Mouse (Mus musculus) heart, embryonic 13.5 days (tissue): ENCODE measurements at regions not wholly inside any gene's neighbourhood (a gene's known extent, or its start where the extent isn't known, plus 50 kb on each side); places are given as distances from the start of the nearest gene placed in this dataset.
A peak's percentile ranks its signal among the peaks of the same experiment; 100 is the strongest.
"Not testable (repeated sequence)": the region's sequence is repeated elsewhere in the genome, so short reads cannot be mapped to it uniquely, and the experiment has no call there.

ENCODE experiments used
- ATAC-seq: fragments of 200-750 bp; cut with Nextera tagmentation; 2 replicates; pipeline ENCODE4 v1.8.0; 2017; ENCODE audit warnings: moderate TSS enrichment; ENCODE audit not compliant: insufficient number of reproducible peaks, low FRiP score, low TSS enrichment; ENCODE audit errors: extremely low read depth
- H3K27ac ChIP-seq: fragments of 300-500 bp; sonication (generic); replicated peaks from 2 replicates; pipeline ENCODE4 v1.5.1; 2015; ENCODE audit warnings: moderate library complexity, mild to moderate bottlenecking, inconsistent platforms
- H3K27me3 ChIP-seq: fragments of 300-500 bp; sonication (generic); replicated peaks from 2 replicates; pipeline ENCODE4 v1.6.1; 2015; ENCODE audit warnings: mild to moderate bottlenecking, inconsistent platforms
- H3K36me3 ChIP-seq: fragments of 300-500 bp; sonication (generic); 2 replicates; pipeline ENCODE4 v1.6.1; 2015; ENCODE audit warnings: mild to moderate bottlenecking, inconsistent platforms
- H3K4me1 ChIP-seq: fragments of 300-500 bp; sonication (generic); 2 replicates; pipeline ENCODE4 v1.6.1; 2015; ENCODE audit warnings: inconsistent platforms
- H3K4me2 ChIP-seq: fragments of 300-500 bp; sonication (generic); 2 replicates; pipeline ENCODE4 v1.6.1; 2015; ENCODE audit warnings: inconsistent platforms, mild to moderate bottlenecking, moderate library complexity
- H3K4me3 ChIP-seq: fragments of 300-500 bp; sonication (generic); 2 replicates; pipeline ENCODE4 v1.5.1; 2015; ENCODE audit warnings: moderate library complexity, mild to moderate bottlenecking, inconsistent platforms
- H3K9ac ChIP-seq: fragments of 300-500 bp; sonication (generic); 2 replicates; pipeline ENCODE4 v1.6.1; 2015; ENCODE audit warnings: inconsistent platforms, mild to moderate bottlenecking, moderate library complexity
- H3K9me3 ChIP-seq: fragments of 300-500 bp; sonication (generic); 2 replicates; pipeline ENCODE4 v1.6.1; 2016; ENCODE audit warnings: inconsistent platforms
- WGBS: fragments of 180-500 bp; shearing (Covaris S2); methylation state at CpG from one replicate; pipeline ENCODE4 v1.1.7; 2015; ENCODE audit warnings: mixed read lengths; 5-methylcytosine and 5-hydroxymethylcytosine counted together

GRCm38 (mm10) chr15:60333573-60334306 is 317.3 kb upstream of the 4933412E24Rik start:
- H3K4me1 ChIP-seq = no peaks in the 10 kb centered on the region
- H3K9me3 ChIP-seq = no peaks in the 10 kb centered on the region
- H3K27me3 ChIP-seq = no peaks in the 10 kb centered on the region
- no peak overlapping the region for H3K4me3 ChIP-seq
- WGBS = 61% methylated on average over 5 of the region's 5 CpGs
- H3K27ac ChIP-seq = no peak overlapping the region
- no peak overlapping the region for H3K9ac ChIP-seq
- no peak for ATAC-seq
- H3K4me2 ChIP-seq = no peak overlapping the region
- H3K36me3 ChIP-seq = no peaks in the 10 kb centered on the region

DNA sequence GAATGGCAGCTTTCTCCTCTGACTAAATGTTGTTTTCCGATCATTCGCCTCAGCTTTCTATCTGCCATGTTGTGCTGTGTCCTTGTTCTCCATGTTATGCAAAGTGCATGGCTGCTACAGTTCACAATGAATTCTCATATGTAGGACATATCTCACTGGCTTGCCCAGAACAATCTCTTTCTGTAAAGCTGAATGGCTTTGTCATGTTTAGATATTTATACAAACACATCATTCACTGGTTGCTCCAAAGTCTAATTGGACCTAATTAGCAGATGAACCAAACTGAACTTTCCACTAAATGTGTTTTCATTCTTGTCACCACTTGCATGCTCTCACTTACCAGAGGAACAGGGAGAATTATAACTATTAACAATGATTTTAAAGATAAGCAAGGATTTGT is 301.2 kb upstream of the 4933412E24Rik start:
- no peak overlapping the region for H3K27ac ChIP-seq
- 92% methylated on average over 2 of the region's 2 CpGs for WGBS
- no peaks in the 10 kb centered on the region for H3K36me3 ChIP-seq
- no peaks in the 10 kb centered on the region for H3K27me3 ChIP-seq
- ATAC-seq = no peak
- no peaks in the 10 kb centered on the region for H3K4me1 ChIP-seq
- no peak overlapping the region for H3K4me2 ChIP-seq
- H3K9me3 ChIP-seq = no peaks in the 10 kb centered on the region
- no peak overlapping the region for H3K9ac ChIP-seq
- H3K4me3 ChIP-seq = no peak overlapping the region

- no peak overlapping the region for H3K27ac ChIP-seq
- no peaks in the 10 kb centered on the region for H3K4me1 ChIP-seq
- WGBS = 61% methylated on average over 5 of the region's 5 CpGs
- H3K4me2 ChIP-seq = no peak overlapping the region
- no peak for ATAC-seq
- no peak overlapping the region for H3K4me3 ChIP-seq
- no peak overlapping the region for H3K9ac ChIP-seq
- no peaks in the 10 kb centered on the region for H3K27me3 ChIP-seq
- H3K9me3 ChIP-seq = no peaks in the 10 kb centered on the region
- H3K36me3 ChIP-seq = no peaks in the 10 kb centered on the region
Observed at GRCm38 (mm10) chr15:60315210-60315609, 298.8 kb upstream of the 4933412E24Rik start.

DNA sequence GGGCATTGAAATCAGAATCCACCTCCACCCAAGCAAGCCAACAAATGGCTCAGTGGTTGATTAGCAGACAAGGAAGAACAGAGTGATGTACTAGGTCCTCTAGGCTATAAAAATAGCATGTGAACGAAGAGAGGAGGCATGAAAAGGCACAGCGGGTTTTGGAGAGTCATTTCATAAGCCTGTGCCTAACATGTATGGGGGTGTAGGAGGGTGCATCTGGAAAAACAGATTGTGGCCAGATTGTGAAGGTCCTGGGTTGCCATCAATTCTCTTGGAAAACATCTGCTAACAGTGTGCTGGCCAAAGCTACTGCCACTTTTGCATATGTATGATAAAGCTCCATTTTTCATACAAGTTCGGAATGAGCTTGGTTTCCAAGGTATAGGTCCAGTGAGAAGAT is 293.5 kb upstream of the 4933412E24Rik start:
- no peaks in the 10 kb centered on the region for H3K36me3 ChIP-seq
- H3K4me3 ChIP-seq = no peak overlapping the region
- 73% methylated on average over 3 of the region's 3 CpGs for WGBS
- ATAC-seq = no peak
- no peaks in the 10 kb centered on the region for H3K9me3 ChIP-seq
- no peaks in the 10 kb centered on the region for H3K27me3 ChIP-seq
- no peak overlapping the region for H3K27ac ChIP-seq
- H3K4me2 ChIP-seq = no peak overlapping the region
- H3K4me1 ChIP-seq = no peaks in the 10 kb centered on the region
- no peak overlapping the region for H3K9ac ChIP-seq

- Histone ChIP-seq H3K27ac (no peak overlapping the region), H3K36me3 (no peaks in the 10 kb centered on the region), H3K9ac (no peak overlapping the region), H3K4me2 (no peak overlapping the region), H3K27me3 (no peaks in the 10 kb centered on the region), H3K4me1 (no peaks in the 10 kb centered on the region), H3K9me3 (no peaks in the 10 kb centered on the region), H3K4me3 (no peak overlapping the region)
- no peak for ATAC-seq
- WGBS = 71% methylated on average over 1 of the region's 1 CpGs
Observed at GRCm38 (mm10) chr15:60308968-60309367, 292.6 kb upstream of the 4933412E24Rik start.

GRCm38 (mm10) chr15:60308126-60308525 is 291.7 kb upstream of the 4933412E24Rik start:
- ATAC-seq = no peak
- Histone ChIP-seq H3K36me3 (no peaks in the 10 kb centered on the region), H3K9me3 (no peaks in the 10 kb centered on the region), H3K9ac (no peak overlapping the region), H3K27ac (no peak overlapping the region), H3K4me3 (no peak overlapping the region), H3K27me3 (no peaks in the 10 kb centered on the region), H3K4me2 (no peak overlapping the region), H3K4me1 (no peaks in the 10 kb centered on the region)
- WGBS = 88% methylated on average over 2 of the region's 2 CpGs

- H3K9ac ChIP-seq = no peak overlapping the region
- no peak overlapping the region for H3K27ac ChIP-seq
- 74% methylated on average over 4 of the region's 4 CpGs for WGBS
- no peaks in the 10 kb centered on the region for H3K27me3 ChIP-seq
- ATAC-seq = no peak
- no peak overlapping the region for H3K4me3 ChIP-seq
- no peaks in the 10 kb centered on the region for H3K9me3 ChIP-seq
- H3K36me3 ChIP-seq = no peaks in the 10 kb centered on the region
- no peak overlapping the region for H3K4me2 ChIP-seq
- H3K4me1 ChIP-seq = no peaks in the 10 kb centered on the region
Observed at GRCm38 (mm10) chr15:60303501-60303900, 287.1 kb upstream of the 4933412E24Rik start.

DNA sequence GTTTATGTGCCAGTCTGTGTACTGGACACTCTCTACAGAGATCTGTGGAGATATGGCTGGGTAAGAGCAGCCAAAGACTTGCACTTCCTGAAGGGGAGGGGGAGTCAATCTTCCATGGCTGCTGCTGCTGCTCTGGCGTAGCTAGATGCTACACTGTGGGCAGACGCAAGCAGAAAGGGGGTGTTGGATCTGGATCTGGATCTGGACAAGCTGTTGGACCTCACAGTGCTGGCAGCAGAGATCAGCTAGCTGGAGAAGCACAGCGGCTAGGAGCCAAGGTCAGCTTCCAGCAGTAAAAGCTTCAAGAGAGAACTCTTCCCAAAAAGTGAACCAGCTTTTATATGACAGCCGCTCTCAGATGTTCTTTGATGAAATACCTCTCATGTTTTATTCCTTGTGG is 285.5 kb upstream of the 4933412E24Rik start:
- Histone ChIP-seq H3K27me3 (no peaks in the 10 kb centered on the region), H3K4me3 (no peak overlapping the region), H3K9ac (no peak overlapping the region), H3K4me2 (no peak overlapping the region), H3K27ac (no peak overlapping the region), H3K4me1 (no peaks in the 10 kb centered on the region), H3K36me3 (no peaks in the 10 kb centered on the region), H3K9me3 (no peaks in the 10 kb centered on the region)
- ATAC-seq = no peak
- WGBS = 74% methylated on average over 4 of the region's 4 CpGs

DNA sequence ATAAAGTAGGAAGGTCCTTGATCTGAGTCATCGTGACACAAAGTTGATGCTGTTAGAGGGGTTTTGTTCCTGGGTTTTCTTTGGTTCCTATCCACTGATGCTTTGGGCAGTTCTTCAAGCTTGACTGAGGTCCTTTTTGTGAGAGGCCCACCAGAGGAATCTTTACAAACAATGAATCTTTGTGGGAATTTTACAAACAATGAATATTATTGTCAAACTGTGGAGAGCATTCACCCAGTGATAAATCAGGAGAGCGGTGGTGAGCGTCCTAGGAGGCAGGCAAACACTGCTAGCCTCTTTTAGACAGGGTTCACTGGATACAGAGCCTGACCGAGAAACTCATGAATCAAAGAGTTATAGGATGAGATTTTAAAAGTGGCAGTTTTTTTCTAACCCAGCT is 268.9 kb upstream of the 4933412E24Rik start:
- no peaks in the 10 kb centered on the region for H3K9me3 ChIP-seq
- no peak overlapping the region for H3K4me2 ChIP-seq
- no peak overlapping the region for H3K4me3 ChIP-seq
- H3K36me3 ChIP-seq = no peaks in the 10 kb centered on the region
- H3K4me1 ChIP-seq = no peaks in the 10 kb centered on the region
- ATAC-seq = no peak
- H3K27me3 ChIP-seq = no peaks in the 10 kb centered on the region
- no peak overlapping the region for H3K9ac ChIP-seq
- H3K27ac ChIP-seq = no peak overlapping the region
- 76% methylated on average over 4 of the region's 4 CpGs for WGBS

- Histone ChIP-seq H3K27ac (no peak overlapping the region), H3K9me3 (no peaks in the 10 kb centered on the region), H3K27me3 (no peaks in the 10 kb centered on the region), H3K4me3 (no peak overlapping the region), H3K4me2 (no peak overlapping the region), H3K4me1 (no peaks in the 10 kb centered on the region), H3K9ac (no peak overlapping the region), H3K36me3 (no peaks in the 10 kb centered on the region)
- 79% methylated on average over 2 of the region's 2 CpGs for WGBS
- no peak for ATAC-seq
Observed at GRCm38 (mm10) chr15:60280378-60280777, 264.0 kb upstream of the 4933412E24Rik start.

- H3K4me3 ChIP-seq, H3K36me3 ChIP-seq, H3K27me3 ChIP-seq, ATAC-seq, H3K9ac ChIP-seq, H3K4me2 ChIP-seq, H3K4me1 ChIP-seq, H3K27ac ChIP-seq, H3K9me3 ChIP-seq: not testable (repeated sequence)
Observed at GRCm38 (mm10) chr15:60253661-60254060, 237.2 kb upstream of the 4933412E24Rik start.

DNA sequence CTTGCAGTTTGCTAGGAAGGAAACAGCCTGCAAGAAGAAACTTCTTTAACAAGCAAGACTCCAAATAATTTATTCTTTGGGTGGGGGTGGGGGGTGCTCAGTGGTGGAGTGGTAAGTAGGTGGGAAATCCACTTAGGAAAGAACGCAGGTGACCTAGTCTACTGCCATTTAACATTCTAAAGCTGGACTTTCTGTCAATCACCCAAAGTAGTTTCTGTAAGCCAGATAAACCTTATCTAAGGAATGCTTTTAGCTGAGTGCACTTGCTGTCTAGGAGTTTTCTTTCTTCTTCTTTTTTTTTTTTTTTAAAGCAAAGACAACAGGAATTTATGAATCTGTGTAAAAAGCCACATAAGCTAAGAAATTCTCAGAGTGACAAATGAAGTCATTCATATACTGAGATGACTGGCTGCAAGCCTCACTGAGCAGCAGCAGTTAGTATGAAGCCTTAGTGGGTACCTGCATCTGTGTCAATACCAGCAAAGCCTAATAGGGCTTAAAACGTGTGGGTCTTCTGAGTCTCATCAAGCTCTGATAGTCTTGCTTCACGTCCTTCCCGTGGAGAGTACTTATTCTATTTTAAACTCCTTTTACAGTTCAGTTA is 210.0 kb upstream of the 4933412E24Rik start:
- no peak for ATAC-seq
- H3K27me3 ChIP-seq = no peaks in the 10 kb centered on the region
- H3K4me3 ChIP-seq = no peak overlapping the region
- no peak overlapping the region for H3K9ac ChIP-seq
- WGBS = 14% methylated on average over 4 of the region's 4 CpGs
- H3K9me3 ChIP-seq = no peaks in the 10 kb centered on the region
- no peak overlapping the region; the same call in 1 of the 2 replicates for H3K4me2 ChIP-seq
- H3K27ac ChIP-seq = peak overlapping the region; percentile 50
- H3K4me1 ChIP-seq = peaks cover 29% of the 10 kb centered on the region
- H3K36me3 ChIP-seq = no peaks in the 10 kb centered on the region
